Mouse (Mus musculus) cerebellum, adult (tissue): ENCODE results near the gene Cdk14.
"Not testable (repeated sequence)": the region's sequence is repeated elsewhere in the genome, so short reads cannot be mapped to it uniquely, and the experiment has no call there.

Experiments
- ATAC-seq: cut with Nextera tagmentation; 2 replicates; pipeline ENCODE4 v1.9.2; 2017; ENCODE audit warnings: mild to moderate bottlenecking, moderate library complexity, mixed read lengths; ENCODE audit not compliant: insufficient number of reproducible peaks, low FRiP score, low TSS enrichment

Cdk14 gene

DNA sequence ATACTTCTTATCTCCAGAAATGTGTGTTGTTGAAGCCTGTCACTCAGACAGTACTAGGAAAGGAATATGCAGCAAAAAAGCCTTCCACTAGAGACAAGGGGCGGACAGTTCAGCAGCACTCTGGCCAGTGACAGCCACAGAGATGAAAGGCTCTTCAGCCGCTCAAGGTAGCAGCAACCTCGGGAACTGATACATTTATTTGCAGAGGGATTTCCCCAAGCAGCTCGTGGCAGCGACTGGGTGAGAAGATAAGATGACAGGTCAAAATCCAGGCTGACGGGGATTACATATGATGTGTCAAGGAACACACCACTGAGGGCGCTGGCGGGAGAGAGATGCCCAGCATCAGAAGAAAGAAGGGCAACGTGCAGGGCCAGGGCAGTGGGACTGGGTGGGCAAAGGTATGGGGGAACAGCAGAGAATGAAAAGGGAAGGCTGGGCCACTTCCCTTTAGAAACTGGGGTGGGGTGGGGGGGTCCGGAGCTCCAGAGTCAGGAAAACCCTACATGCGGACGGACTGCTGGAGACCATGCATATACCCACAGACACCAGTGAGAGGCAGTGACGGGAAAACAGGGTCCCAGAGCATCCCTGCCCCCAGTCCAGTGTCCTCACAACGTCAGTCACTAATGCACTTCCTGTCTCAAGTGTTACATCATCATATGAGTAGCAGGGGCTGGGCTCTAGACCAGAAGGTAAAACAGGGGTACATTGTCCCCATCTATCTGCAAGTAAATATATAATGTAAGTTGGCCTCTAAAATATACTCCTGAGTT lies 51.5 kb downstream of the Cdk14 start:
- ATAC-seq, result no peak

DNA sequence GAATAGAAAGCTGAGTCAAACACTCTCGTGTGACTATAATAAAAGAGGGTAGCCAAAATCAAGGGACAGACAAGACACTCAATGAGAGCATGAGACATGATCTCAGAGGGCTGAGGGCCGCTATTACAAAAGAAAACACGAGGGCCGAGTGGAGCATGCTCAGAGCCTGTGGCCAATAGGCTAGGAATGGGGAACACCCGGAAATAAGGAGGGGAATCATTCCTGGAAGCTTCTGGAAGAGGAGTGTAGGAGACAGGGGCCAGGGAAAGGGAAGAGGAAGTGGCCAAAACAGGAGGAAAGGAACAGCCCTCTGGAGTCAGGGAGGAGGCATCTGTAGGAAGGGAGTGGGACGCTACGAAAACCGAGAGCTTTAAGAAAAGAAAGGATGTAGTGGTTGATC lies 52.6 kb downstream of the Cdk14 start:
- ATAC-seq, result no peak

DNA sequence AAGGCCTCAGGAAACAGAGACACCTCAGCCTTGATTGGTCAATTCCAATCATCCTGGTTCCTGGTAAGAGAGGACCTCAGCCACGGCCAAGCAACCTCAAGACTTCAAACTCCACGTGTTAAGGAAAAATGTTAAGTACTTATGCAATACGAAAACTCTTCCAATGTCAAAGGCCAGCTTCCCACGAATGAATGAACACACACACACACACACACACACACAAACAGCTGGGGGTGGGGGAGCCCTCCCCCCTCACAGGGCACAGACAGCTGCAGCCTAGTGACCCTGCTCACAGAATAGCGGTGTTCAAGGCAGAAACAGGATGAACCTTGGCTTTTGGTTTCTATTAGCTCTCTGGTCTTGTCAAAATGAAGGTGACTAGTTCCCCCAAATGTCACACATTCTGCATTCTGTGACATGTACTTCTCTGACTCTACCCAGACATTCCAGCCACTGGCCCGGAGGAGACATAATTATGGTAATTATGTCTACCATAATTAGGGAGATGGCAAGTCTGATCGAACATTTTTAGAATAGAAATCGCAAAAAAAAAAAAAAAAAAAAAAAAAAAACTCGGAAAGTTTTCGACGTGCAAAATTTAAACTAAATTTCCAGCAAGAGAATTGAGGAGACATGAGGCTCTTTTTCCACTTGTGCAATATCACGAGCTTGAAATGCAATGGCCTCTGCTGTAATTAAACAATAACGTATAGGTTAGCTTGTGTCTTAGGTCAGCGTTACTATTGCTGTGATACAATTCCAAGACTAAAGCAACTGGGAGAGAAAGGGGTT lies 54.6 kb downstream of the Cdk14 start:
- ATAC-seq, result no peak

- no peak for ATAC-seq
Measured at GRCm38 (mm10) chr5:5361684-5362083, 58.4 kb downstream of the Cdk14 start.

DNA sequence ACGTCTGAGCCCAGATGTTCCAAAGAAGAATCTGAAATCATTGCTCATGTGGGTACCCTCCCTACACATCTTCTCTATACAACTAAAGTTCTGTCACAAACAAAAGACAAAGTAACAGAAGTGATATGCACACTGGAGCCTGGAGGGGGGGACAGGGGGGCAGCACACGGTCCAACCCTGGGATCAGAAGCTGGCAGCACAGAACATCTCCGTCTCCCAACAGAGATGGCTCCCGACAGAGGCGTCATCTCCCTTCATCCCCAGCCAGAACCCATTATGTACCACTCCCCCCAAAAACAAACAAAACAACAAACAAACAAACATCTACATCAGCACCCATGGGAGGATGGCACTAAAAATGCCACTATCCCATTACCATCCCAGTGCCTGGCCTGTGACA lies 59.8 kb downstream of the Cdk14 start:
- ATAC-seq, result no peak

- ATAC-seq, result no peak
Measured at GRCm38 (mm10) chr5:5359915-5360314, 60.2 kb downstream of the Cdk14 start.

GRCm38 (mm10) chr5:5359370-5359769 lies 60.7 kb downstream of the Cdk14 start:
- ATAC-seq, result no peak

- no peak for ATAC-seq
Measured at GRCm38 (mm10) chr5:5358019-5358717, 61.9 kb downstream of the Cdk14 start.

- ATAC-seq, result no peak
Measured at GRCm38 (mm10) chr5:5354684-5355368, 65.3 kb downstream of the Cdk14 start.

GRCm38 (mm10) chr5:5353946-5354345 lies 66.2 kb downstream of the Cdk14 start:
- ATAC-seq, result no peak

- no peak for ATAC-seq
Measured at GRCm38 (mm10) chr5:5344646-5345045, 75.5 kb downstream of the Cdk14 start.

DNA sequence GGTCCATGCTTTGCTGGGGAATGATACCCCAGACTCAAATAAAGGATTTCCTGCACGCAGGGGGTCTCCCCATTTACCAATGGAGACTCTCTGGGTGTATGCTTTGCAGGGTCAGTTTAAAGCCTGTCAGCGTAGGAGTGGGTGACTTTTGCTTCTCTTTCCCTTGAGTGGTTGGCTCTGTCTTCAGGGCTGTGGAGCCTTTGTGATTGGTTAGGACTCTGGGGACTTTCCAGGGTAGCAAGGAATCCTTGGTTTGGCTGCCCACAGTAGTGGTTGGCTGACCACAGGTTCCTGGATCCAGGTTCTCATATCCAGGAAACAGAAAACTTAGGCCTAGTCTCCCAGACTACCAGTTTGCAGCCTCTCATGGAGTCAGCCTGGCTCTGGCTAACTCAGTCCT lies 76.4 kb downstream of the Cdk14 start:
- ATAC-seq, result no peak

- ATAC-seq, result no peak
Measured at GRCm38 (mm10) chr5:5343267-5343666, 76.8 kb downstream of the Cdk14 start.

GRCm38 (mm10) chr5:5342410-5343137 lies 77.5 kb downstream of the Cdk14 start:
- no peak for ATAC-seq

DNA sequence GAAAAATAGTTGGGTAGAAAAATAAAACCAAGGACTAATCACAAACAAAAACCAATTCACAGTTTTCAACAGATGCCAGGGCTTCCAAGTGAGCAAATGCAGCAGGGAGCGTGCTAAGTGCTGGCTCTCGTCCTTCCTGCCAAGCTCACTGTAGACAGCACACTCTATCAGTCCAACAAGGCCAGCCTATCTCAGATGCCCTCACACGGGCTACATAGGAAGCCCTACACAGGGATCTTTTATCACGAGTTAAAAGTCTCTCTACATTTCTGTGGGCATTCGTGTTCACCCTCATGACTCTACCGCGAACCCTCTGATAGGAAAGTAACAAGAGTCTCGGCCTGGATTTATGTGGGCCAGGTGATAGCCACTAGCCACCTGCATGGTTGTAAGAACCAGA lies 78.5 kb downstream of the Cdk14 start:
- no peak for ATAC-seq

- no peak for ATAC-seq
Measured at GRCm38 (mm10) chr5:5333916-5334315, 86.2 kb downstream of the Cdk14 start.

DNA sequence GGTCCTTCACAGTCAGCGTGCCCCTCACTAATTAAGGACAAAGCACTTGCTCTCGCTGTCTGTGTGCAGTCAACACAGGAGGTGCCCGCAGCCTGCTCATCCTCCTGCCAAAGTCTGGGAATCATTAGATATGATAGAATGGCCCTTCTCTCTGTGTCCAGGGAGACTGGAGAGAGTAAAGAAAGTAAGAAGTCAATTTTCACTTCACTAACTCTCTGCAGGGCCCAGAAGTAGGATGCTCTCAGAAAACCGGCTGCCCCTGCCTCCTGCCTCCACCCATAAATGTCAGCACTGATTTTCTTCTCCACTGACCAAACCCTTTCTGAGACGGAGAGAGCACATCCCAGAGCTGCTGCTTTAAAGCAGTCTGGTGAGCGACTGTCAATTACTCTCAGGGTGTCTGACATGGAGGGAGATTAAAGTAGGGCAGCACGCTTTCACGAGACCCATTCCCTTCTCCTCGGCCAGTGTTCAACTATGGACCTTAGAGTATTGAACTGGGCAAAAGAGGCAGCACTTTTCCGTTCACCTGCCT lies 89.1 kb downstream of the Cdk14 start:
- no peak for ATAC-seq

DNA sequence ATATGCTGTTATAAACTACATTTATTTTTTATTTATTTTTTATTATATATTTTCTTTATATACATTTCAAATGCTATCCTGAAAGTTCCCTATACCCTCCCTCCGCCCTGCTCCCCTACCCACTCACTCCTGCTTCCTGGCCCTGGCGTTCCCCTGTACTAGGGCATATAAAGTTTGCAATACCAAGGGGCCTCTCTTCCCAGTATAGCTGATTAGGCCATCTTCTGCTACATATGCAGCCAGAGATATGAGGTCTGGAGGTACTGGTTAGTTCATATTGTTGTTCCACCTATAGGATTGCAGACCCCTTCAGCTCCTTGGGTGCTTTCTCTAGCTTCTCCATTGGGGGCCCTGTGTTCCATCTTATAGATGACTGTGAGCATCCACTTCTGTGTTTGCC lies 91.1 kb downstream of the Cdk14 start:
- not testable (repeated sequence) for ATAC-seq

DNA sequence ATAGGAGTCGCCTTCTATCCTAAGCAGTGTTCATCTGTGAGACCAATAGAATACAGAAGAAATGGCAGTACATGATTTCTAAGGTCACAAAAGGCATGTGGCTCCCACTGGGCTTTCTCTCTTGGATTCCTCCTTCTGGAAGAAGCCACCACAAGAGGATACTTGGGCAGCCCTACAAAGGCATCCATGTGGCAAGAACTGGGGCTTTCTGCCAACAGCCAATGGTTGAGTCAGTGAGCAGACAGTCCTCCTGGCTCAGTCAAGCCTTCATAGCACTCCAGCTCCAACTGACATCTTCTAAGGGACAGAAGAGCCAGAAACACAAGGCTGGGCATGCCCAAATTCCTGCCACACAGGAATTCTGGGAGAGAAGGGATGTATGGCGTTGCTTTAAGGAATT lies 93.4 kb downstream of the Cdk14 start:
- ATAC-seq, result peak; percentile 64; the same call in 1 of the 2 replicates

DNA sequence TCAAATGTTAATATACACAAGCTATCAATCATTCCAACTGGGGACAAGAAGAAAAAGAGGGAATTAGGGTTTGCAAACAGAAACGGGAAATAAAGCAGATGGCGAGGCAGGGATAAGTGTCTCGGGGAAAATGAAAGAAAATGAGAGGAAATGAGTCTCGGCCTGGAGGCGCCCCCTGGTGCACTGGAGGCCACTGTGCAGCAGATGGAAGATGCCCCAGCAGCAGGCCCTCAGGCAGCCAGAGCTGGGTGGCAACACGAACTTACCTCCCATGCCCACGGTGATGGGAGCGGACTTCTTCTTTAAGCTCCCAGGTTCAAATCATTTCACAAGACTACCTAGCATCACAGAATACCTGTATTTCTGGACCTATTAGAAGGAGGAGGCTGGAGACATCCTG lies 97.4 kb downstream of the Cdk14 start:
- no peak for ATAC-seq
